Mouse (Mus musculus) adrenal gland, postnatal 10 days (tissue): ENCODE results near the gene Fam174b. TPM values are rescaled to one million over a fixed set of nuclear protein-coding genes. Genes with fewer than 3 reads are reported as not detected.

Experiments used
- DNase-seq: peaks from one replicate; pipeline ENCODE4 v3.0.0; 2021; ENCODE audit warnings: mixed read lengths
- long read RNA-seq, 2 experiments: library from polyadenylated mRNA; stranded (forward); transcript quantifications; one replicate each; pipeline ENCODE4 v2.0.0; 2021
- total RNA-seq, 2 experiments: library from RNA; stranded (reverse); gene quantifications; 2 replicates each; pipeline ENCODE4 v1.2.3; 2021

The Fam174b gene
- 10 to 100 TPM; 12.1 to 12.7 TPM for total RNA-seq
- long read RNA-seq, experiment 1, transcript Fam174b-201 (3 exons, 2,683 nt), result major isoform, 51 of 59 reads
- long read RNA-seq, experiment 1, partial matches to known transcripts, result 1 of 59 reads
- long read RNA-seq, experiment 1, other reads (novel, unspliced or antisense), result 7 of 59 reads
- long read RNA-seq, experiment 2, transcript Fam174b-201 (3 exons, 2,683 nt), result major isoform, 15 of 25 reads
- long read RNA-seq, experiment 2, partial matches to known transcripts, result 0 of 25 reads
- long read RNA-seq, experiment 2, other reads (novel, unspliced or antisense), result 10 of 25 reads

DNA sequence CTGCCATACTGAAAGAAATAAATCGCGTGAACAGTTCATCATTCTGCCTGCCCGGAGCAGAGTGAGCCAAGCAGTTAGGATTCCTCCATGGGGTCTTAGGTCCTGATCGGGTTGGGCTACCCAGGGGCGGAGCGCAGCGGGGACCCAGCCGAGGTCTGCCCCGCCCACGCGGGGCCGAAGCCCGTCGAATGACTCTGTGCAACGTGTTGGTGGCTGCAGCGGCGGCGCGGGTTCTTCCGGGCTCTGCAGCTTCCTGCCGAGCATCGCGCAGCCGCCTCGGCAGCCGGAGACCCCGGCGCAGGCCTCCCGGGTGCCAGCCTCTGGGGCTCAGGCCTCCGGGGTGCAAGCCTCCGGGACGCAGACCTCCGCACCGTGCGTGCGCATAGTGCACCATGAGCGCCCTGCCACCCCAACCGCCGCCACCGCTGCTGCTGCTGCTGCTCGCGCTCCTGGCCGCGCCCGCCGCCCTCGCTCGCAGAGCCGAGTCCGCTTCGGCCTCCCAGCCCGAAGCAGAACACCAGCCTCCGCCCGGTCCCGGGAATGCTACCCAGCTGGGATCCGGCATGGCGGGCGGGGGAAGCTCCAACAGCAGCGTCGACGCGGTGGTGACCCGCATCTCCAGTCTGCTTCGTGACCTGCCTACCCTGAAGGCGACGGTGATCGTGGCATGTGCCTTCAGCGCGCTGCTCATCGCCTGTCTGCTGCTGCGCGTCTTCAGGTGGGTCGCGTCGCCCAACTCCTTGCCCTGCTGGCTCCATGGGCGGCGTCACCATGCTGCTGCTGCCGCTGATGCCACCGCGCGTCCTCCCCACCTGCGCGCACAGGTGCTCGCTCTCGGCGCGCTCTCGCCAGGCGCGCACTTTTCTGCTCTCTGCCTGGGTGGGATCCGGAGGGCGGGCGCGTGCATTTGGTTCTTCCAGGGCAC lies at the start of gene Fam174b:
Gene Fam174b (plus strand): TSS at position 192 of the 925 bp plus-strand sequence.
- peak; percentile 70 for DNase-seq

DNA sequence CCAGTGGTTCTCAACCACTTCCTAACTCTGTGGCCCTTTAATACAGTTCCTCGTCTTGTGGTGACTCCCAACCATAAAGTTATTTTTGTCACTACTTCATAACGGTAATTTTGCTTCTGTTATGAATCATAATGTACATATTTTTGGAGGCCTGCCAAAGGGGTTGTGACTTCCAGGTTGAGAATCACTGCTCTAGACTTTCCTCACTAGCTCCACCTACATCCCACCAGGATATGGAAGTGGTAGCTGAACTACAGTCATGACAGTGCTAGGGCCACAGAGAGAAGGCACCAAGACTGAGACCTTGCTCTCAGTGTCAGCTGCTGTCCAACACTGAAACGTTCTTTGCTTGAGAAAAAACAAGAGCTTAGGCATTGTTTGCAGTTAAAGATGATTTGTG lies 43.0 kb upstream of the Fam174b start:
- no peak for DNase-seq

DNA sequence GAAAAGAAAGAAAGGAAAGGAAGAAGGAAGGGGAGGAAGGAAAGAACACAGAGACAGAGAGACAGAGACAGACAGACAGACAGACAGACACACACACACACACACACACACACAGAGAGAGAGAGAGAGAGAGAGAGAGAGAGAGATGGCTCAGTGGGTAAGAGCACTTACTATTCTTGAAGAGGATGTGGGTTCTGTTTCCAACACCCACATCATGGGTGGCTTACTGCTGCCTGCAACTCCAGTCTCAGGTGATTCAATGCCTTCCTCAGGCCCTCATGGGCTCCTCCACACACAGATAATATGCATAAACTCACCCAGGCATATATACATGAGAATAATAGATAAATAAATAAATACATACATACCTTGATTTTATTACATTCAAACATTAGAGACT lies 35.8 kb upstream of the Fam174b start:
- no peak for DNase-seq

DNA sequence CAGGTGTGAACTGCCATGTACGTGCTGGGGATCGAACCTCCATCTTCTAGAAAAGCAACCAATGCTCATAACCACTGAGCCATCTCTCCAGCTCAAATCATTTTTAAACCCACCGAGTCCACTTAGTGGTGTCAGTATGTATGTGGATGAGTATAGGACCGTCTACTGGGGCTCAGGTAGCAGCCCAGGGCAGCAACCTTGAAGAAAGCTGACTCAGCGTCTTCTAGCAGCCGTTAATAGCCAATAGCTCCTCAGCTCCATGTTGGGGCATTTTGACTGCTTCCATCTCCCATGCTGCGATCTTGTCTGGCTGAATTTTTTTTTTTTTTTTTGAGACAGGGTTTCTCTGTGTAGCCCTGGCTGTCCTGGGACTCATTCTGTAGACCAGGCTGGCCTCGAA lies 26.6 kb upstream of the Fam174b start:
- DNase-seq, result no peak

DNA sequence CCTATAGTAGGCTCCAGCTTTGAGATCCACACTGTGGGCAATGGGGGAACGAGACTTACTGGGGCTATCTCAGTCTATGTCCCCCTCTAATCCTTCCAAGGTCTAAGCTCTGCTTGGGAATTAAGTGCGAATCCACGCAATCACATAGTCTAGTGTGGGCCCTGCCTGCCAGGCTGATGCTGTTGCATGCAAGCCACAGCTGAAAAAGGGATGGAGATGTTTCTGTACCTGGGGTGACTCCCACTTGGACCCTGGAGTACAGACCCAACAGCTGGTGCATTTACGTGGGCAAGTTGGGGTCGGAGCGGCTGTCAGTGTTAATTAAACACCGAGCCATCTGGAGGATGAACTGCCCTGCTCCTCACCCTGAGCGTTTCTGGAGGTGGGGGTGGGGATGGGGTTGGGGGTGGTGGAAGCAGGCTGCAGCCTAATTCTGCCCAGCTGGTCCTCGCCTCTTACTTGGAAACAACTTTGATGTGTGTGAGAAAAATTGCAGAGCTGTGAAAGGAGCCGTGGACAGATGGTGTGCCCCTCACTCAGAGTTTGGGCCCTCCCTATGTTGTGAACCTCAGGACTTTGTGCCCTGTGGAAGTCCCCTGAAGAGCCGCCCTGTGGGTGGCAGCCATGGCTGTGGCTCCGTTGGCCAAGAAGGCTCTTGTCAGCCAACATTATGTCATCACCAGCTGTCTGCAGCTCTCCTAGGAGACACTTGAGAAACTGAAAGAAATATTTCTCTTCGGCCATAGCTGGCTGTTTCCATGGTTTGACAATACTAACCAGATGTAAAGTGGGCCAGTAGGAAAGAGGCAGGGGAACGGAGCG lies 24.0 kb upstream of the Fam174b start:
- peak; percentile 34 for DNase-seq

DNA sequence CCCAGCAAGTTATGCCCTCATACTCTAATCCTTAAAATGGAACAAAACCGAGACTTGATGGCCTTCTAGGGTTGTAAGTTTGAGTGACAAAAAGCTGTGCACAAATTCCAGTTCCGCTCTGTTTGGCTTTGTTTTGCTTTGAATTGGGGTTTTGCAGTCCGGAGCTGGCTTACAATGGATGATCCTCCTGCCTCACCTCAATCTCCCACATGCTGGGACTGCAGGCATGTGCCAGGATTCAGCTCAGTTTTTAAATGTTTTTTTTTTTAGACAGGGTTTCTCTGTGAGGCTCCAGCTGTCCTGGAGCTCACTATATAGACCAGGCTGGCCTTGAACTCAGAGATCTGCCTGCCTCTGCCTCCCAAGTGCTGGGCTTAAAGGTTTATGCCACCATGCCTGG lies 23.3 kb upstream of the Fam174b start:
- no peak for DNase-seq

DNA sequence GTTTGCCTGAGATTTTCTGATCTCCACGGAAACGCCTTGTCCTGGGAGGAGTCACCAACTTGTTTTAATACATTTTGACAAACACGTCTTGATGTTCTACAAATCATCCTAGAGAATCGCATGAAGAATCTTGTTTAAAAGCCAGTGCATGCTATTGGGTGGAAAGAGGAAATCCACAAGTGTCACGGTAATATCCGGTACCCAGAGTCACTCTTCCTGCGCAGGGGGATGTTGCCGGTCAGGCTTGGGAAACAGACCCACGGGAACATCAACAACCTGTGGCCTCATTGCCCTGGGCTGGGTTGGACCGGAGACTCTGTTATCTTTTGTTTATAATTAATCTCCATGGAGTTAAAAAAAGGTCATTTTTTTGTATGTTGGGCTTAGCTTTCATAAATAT lies 22.1 kb upstream of the Fam174b start:
- peak; percentile 38 for DNase-seq

DNA sequence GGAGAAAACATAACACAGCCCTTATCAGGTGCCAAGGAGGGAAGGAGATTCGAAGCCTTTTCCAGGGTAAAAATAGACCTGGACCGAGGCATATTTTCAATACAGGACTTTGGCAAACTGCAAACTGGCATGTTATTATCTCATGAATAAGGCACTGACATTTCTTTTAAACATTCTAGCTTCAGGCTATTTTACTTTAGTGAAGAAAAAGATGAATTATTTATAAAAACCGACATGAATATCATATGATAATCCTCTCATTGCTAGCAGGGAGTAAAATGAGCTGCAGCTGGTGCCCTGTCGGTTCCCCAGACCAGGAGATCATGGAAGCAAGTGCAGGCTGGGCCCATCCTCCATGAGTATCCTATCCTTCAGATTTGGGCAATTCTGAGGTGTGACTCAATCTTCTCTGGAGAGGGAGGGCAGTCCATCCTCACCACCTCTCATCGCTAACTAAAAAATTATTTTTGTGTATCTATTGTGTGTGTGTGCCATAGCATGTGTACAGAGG lies 21.6 kb upstream of the Fam174b start:
- DNase-seq, result no peak

DNA sequence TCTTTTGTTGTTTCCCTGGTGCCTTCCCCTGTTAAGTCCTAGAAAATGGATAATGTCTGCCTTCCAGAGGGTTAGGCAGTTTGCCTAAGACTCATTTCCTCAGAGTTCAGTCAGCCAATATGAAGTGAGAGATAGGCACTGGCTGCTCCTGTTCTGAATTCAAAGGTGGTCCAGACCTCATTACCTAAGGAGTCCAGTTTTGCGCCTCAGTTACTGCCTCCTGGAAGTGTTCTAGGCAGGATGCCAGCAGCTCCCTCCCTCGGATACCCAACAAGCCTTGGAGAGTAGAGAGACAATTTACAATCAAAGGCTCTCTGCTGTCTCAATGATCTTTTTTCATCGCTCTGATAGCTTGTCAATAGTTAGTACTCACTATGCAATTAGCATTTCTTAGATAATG lies 19.1 kb upstream of the Fam174b start:
- DNase-seq, result peak; percentile 30

DNA sequence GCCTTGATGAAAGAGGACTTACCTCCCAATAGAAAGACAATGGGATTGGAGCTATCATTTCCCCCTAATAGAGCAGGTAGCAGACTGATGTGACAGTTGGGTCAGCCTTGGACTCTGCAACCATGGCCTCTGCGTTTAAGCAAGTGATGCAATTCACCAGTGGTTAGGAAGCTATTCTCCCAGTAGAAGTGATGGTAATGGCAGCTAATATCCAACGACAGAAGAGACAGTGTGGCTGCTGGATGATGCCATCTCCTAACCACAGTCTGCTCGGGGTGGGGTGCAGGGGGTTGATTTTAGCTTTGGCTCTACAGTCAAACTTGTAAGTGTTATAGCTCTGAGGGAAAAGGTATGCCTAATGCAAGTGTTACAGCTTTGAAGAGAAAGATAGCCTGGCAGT lies 18.3 kb upstream of the Fam174b start:
- DNase-seq, result no peak

DNA sequence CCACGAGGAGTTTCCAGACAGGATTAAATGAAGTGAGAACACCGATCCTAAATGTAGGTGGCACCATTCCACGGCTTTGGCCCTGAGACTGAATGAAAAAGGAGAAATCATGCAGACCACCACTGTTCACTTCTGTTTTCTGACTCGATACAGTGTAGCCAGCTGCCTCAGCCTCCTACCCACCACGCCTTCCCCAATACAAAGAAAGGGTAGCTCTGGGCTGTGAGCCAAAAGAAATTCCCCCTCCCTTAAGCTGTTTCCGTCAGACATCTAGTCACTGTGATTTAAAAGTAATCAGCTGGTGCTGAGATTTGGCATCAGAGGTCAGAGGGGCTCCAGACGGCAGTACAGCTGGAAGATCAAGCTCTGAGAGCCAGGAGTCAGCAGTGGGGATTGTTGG lies 10.2 kb upstream of the Fam174b start:
- DNase-seq, result no peak

DNA sequence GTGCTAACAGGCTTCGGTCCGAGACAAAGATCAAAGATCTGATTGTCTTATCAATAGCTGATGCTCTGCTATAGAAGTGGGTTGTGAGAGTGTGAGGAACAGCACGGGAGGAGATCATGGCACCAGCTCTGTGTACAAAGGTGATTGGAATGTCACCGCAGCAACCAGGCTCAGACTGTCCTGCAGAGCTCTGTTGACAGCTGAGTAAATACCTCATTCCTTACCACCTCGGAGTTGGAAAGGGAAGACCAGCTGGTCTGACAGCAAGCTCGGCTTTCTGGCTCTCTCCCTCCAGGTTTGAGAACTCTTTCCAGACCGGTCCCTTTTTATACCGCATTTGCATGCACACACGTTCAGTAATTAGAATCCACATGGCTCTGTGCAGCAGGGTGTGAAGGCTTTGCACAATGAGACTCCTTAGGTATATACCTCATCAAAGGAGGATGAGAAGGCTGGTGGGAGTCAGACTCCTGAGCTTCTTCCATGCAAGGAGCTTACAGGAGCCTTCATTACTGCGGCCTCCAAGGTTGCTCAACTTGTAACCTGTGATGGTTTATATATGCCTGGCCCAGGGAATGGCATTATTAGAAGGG lies 9.6 kb upstream of the Fam174b start:
- DNase-seq, result no peak

DNA sequence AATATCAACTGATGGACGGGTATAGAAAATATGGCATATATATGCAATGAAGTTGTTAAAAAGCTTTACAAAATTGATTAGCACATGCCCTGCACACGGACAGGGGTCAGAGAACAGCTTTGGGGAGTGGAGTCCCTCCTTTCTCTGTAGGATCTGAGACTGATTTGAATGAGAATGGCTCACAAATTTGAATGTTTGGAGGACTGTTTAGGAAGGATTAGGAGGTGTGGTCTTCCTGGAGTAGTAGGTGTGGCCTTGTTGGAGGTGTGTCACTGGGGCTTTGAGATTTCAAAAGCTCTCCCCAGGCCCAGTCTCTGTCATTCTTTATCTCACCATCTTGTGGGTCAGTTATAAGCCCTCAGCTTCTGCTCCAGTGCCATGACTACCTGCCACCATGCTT lies 4.1 kb upstream of the Fam174b start:
- DNase-seq, result no peak

DNA sequence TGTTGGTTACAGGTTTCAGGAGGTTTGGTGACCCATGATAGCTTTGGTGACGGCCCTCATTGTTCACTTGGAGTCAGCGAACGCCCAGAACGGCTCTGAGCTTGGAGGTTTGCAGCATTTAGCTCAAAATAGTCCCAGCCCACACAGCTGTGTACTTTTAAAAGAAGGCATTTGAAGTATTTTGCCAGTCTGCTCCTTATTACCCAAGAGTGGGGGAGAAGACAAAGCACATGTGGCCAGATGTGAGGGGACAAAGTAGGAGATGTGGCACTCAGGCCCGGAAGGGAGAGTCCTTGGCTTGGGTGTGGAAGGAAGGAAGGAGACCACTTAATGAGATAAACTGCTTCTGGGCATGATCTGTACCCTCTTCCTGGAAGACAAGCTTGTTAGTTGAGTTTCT lies 1.3 kb downstream of the Fam174b start:
- DNase-seq, result no peak

DNA sequence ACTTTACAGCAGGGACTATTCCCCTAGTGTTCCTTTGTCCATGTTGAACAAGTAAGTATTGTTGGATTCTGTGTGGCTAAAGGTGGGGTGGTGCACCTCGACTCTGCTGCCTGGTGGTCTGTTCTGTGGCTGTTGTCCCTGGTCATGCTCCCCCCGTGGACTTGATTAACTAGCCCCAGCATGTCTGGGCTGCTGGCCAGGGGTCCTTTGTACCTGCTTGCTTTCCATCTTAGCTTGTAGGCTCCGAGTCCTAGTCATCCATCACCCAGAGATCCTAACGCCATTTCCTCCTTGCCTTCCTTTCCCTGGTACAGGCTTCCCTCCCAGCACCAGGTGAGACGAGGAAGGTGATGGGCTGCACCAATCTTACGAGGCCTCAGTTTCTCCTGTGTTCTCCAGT lies 1.7 kb downstream of the Fam174b start:
- DNase-seq, result no peak

DNA sequence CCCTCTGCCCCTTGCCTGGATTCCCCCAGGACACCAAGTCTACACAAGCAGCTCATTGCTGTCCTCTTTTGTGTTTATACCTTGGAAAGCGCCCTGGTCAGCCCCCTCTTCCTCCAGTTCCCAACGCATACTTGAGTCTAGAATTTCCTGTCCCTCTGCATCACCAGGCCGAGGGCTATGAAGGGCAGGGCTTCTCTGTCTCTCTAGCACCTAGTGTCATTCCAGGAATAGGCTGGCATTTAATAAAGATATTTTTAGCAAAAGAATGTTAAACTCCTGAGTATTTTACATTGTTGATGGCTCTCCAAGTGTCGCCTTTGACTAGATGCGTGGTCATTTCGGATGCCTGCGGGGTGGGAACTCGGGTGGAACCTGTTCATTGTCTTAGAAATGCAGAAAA lies 3.0 kb downstream of the Fam174b start:
- no peak for DNase-seq

DNA sequence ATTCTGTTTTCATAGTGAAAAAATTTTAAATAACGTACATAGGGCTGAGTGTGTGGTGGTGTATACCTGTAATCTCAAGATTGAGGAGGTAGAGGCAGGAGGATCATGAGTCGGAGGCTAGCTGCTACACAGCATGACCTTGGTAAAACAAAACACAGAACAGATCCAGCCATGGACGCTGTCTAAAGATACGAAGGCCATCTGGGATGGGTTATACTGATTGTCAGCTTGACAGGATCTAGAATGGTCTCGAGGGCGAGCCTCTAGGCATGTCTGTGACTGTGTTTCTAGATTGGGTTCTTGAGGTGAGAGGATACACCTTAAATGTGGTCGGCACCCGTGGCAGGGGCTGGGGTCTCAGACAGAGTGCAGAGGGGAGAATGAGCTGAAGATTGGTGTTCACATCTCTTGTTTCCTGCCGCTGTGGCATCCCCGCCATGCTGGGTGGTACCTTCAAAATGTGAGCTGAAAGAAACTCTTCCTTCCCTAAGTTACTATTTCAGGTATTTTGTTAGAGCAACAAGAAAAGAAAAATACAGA lies 3.8 kb downstream of the Fam174b start:
- no peak for DNase-seq

DNA sequence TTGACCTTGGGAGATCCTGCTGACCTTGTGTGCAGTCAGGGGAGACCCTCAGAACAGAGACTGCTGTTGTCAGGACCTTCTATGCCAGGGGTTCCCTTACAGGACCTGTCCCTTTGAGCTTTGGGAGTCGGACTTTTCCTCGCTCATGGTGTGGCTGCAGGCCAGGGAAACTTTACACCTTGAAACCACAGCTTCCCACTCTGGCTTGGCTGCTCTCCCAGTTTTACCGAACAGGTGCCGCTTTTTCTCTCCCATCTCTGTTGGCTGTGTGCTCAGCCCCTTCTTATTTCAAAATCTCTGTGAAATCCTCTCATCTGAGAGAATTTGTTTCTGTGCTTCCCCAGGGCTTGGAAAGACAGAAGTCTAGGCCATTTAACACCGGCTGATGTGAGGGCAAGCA lies 5.8 kb downstream of the Fam174b start:
- no peak for DNase-seq

DNA sequence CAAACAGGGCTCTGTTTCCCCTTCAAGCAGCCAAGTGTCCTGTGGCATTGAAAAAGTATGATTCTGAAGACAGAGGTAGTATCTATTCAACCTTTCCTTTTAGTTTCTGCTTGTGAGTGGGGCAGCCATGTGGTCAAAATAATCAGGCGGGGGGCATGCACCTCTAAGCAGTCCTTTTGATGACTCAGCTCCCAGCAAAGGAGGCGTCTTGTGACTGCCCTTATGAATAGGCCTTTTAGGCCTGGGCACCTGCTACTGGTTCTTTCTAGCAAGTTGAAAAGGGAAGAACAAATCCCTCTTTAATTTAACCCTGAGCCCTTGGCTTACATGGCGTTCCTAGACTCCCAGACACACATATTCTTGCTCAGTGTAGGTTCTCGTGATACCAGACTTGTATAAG lies 6.7 kb downstream of the Fam174b start:
- no peak for DNase-seq

DNA sequence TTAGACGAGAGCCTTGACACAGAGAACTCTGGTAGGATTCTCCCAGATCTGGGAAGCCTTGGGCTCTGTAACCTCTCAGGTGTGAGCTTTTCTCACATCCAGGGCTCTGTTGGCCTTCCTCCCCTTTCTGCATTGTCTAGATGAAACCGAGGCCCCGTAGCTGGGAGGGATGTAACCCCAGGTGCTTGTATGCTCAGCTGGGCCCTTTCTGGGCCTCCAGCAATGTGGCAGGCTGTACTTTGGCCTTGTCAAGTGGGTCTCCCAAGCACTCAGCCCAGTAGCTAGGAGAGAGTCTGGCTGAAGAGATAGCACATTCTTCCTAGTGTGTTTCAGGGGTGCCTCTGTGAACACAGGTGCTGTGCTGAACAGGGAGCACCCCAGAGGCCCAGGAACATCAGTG lies 7.4 kb downstream of the Fam174b start:
- DNase-seq, result no peak

DNA sequence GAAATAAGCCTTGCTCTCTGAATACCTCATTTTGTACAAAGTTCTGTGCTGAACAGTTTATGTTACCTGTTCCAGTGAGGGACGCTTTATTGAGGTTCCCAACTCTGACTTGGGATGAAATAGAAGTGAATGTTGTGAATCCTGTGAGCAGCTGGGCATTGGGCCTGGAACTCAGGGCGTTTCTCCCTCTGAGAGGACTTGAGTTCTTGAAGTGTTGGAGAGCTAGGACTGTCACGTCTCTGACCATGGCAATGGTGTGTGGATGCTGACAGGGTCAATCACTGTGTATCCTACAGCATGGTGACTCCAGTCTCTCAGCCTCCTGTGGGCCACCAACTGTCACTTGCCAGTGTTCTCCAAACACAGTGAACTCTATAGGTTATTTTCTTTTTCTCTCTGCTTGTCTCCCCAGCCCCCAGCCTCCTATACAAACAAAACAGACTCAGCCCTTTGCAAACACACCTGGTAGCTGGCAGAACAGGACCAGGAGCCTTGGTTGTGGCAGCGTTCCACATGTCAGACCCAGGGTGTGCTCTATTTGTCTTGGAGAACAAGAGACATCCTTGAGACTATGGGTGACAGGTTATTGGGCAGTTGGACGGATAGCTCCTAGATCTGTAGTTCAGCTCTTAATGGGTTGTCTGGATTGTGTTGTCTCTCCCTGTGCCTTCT lies 8.5 kb downstream of the Fam174b start:
- no peak for DNase-seq
